Mouse (Mus musculus) thymus, postnatal 4 days (tissue): Measurements from ENCODE around the gene Psmd12.
A peak's percentile ranks its signal among the peaks of the same experiment; 100 is the strongest.

Experiments
- DNase-seq: peaks from one replicate; pipeline ENCODE4 v3.0.0; 2021

Psmd12 gene

GRCm38 (mm10) chr11:107511954-107512353, 32.7 kb downstream of the Psmd12 start:
- DNase-seq = peak; percentile 88

GRCm38 (mm10) chr11:107513047-107513446, 33.8 kb downstream of the Psmd12 start:
- no peak for DNase-seq

GRCm38 (mm10) chr11:107516387-107516786, 37.1 kb downstream of the Psmd12 start:
- no peak for DNase-seq

GRCm38 (mm10) chr11:107518645-107519429, 39.6 kb downstream of the Psmd12 start:
- DNase-seq = no peak

- no peak for DNase-seq
Observed at GRCm38 (mm10) chr11:107521153-107521552, 41.9 kb downstream of the Psmd12 start.

GRCm38 (mm10) chr11:107524966-107525365, 45.7 kb downstream of the Psmd12 start:
- peak; percentile 62 for DNase-seq

- no peak for DNase-seq
Observed at GRCm38 (mm10) chr11:107527632-107528031, 48.3 kb downstream of the Psmd12 start.

GRCm38 (mm10) chr11:107529320-107529719, 50.0 kb downstream of the Psmd12 start:
- peak; percentile 78 for DNase-seq

- DNase-seq = no peak
Observed at GRCm38 (mm10) chr11:107531445-107531844, 52.2 kb downstream of the Psmd12 start.

GRCm38 (mm10) chr11:107532271-107532670, 53.0 kb downstream of the Psmd12 start:
- DNase-seq = no peak

GRCm38 (mm10) chr11:107538994-107539393, 59.7 kb downstream of the Psmd12 start:
- no peak for DNase-seq

GRCm38 (mm10) chr11:107540339-107540738, 61.1 kb downstream of the Psmd12 start:
- DNase-seq = no peak

- DNase-seq = no peak
Observed at GRCm38 (mm10) chr11:107545747-107546476, 66.6 kb downstream of the Psmd12 start.

GRCm38 (mm10) chr11:107546667-107547301, 67.5 kb downstream of the Psmd12 start:
- peak; percentile 74 for DNase-seq

- peak; percentile 91 for DNase-seq
Observed at GRCm38 (mm10) chr11:107547351-107548203, 68.3 kb downstream of the Psmd12 start, which contains the start of gene Helz. TSS of gene Helz (plus strand) at chr11:107547930.

- DNase-seq = peak; percentile 78
Observed at GRCm38 (mm10) chr11:107548204-107548975, 69.1 kb downstream of the Psmd12 start.
